Mouse (Mus musculus): ENCODE results near the gene Ccdc117.
"Not testable (repeated sequence)": the region's sequence is repeated elsewhere in the genome, so short reads cannot be mapped to it uniquely, and the experiment has no call there.

The Ccdc117 gene

GRCm38 (mm10) chr11:5510099-5510391 lies 31.9 kb downstream of the Ccdc117 start:
- no peak for DNase-seq (ENCODE audit: inconsistent ontology term)

GRCm38 (mm10) chr11:5509215-5510098 lies 32.5 kb downstream of the Ccdc117 start:
- no peak for DNase-seq (ENCODE audit: inconsistent ontology term)

- DNase-seq (ENCODE audit: inconsistent ontology term): no peak
Measured at GRCm38 (mm10) chr11:5505856-5506575, 36.0 kb downstream of the Ccdc117 start.

- peak; percentile 5 for DNase-seq (ENCODE audit: inconsistent ontology term)
Measured at GRCm38 (mm10) chr11:5502351-5503051, 39.5 kb downstream of the Ccdc117 start.

- no peak for DNase-seq (ENCODE audit: inconsistent ontology term)
Measured at GRCm38 (mm10) chr11:5500903-5501741, 40.9 kb downstream of the Ccdc117 start.

- no peak for DNase-seq (ENCODE audit: inconsistent ontology term)
Measured at GRCm38 (mm10) chr11:5499961-5500644, 41.9 kb downstream of the Ccdc117 start.

GRCm38 (mm10) chr11:5498931-5499661 lies 42.9 kb downstream of the Ccdc117 start:
- DNase-seq (ENCODE audit: inconsistent ontology term): no peak

GRCm38 (mm10) chr11:5498422-5498821 lies 43.6 kb downstream of the Ccdc117 start:
- no peak for DNase-seq (ENCODE audit: inconsistent ontology term)

- no peak for DNase-seq (ENCODE audit: inconsistent ontology term)
Measured at GRCm38 (mm10) chr11:5496559-5497248, 45.3 kb downstream of the Ccdc117 start.

GRCm38 (mm10) chr11:5495906-5496305 lies 46.1 kb downstream of the Ccdc117 start:
- no peak for DNase-seq (ENCODE audit: inconsistent ontology term)

GRCm38 (mm10) chr11:5495286-5495832 lies 46.6 kb downstream of the Ccdc117 start:
- no peak for DNase-seq (ENCODE audit: inconsistent ontology term)

- no peak for DNase-seq (ENCODE audit: inconsistent ontology term)
Measured at GRCm38 (mm10) chr11:5493869-5494268, 48.1 kb downstream of the Ccdc117 start.

GRCm38 (mm10) chr11:5491912-5492311 lies 50.1 kb downstream of the Ccdc117 start:
- DNase-seq (ENCODE audit: inconsistent ontology term): no peak

GRCm38 (mm10) chr11:5490989-5491656 lies 50.9 kb downstream of the Ccdc117 start:
- DNase-seq (ENCODE audit: inconsistent ontology term): no peak

GRCm38 (mm10) chr11:5489433-5489832 lies 52.6 kb downstream of the Ccdc117 start:
- not testable (repeated sequence) for DNase-seq (ENCODE audit: inconsistent ontology term)

GRCm38 (mm10) chr11:5485193-5486011 lies 56.6 kb downstream of the Ccdc117 start:
- DNase-seq (ENCODE audit: inconsistent ontology term): peak; percentile 72

- no peak for DNase-seq (ENCODE audit: inconsistent ontology term)
Measured at GRCm38 (mm10) chr11:5482581-5482980, 59.4 kb downstream of the Ccdc117 start.

Measured in Muller cell, postnatal 12 days (primary cell).